Mouse (Mus musculus): ENCODE results near the gene Ptges. TPM values are rescaled to one million over a fixed set of nuclear protein-coding genes. Genes with fewer than 3 reads are reported as not detected.

Gene Ptges
- total RNA-seq, 2 experiments from 2014 or later: 4.9 to 6.9 TPM

GRCm38 (mm10) chr2:30862081-30862480 lies 67.6 kb downstream of the Ptges start:
- DNase-seq: no peak

GRCm38 (mm10) chr2:30859782-30860181 lies 69.9 kb downstream of the Ptges start:
- intact Hi-C loops (cut with DNase I): no loop called here

More at GRCm38 (mm10) chr2:30862081-30862480, 67.6 kb downstream of the Ptges start:
- intact Hi-C loops (cut with DNase I): no loop called here

GRCm38 (mm10) chr2:30857076-30857475 lies 72.6 kb downstream of the Ptges start:
- no peak for DNase-seq
- intact Hi-C loops (cut with DNase I): no loop called here

More at GRCm38 (mm10) chr2:30859782-30860181, 69.9 kb downstream of the Ptges start:
- no peak for DNase-seq

- no peak for DNase-seq
- intact Hi-C loops (cut with DNase I): no loop called here
Measured at GRCm38 (mm10) chr2:30852771-30853313, 76.8 kb downstream of the Ptges start.

GRCm38 (mm10) chr2:30850581-30850980 lies 79.1 kb downstream of the Ptges start:
- intact Hi-C loops (cut with DNase I): no loop called here
- DNase-seq: no peak

- DNase-seq: no peak
- intact Hi-C loops (cut with DNase I): no loop called here
Measured at GRCm38 (mm10) chr2:30848184-30848583, 81.5 kb downstream of the Ptges start.

- no peak for DNase-seq
- intact Hi-C loops (cut with DNase I): no loop called here
Measured at GRCm38 (mm10) chr2:30846723-30847122, 82.9 kb downstream of the Ptges start.

GRCm38 (mm10) chr2:30846236-30846635 lies 83.4 kb downstream of the Ptges start:
- intact Hi-C loops (cut with DNase I): no loop called here
- DNase-seq: no peak

GRCm38 (mm10) chr2:30845152-30846070 lies 84.3 kb downstream of the Ptges start:
- intact Hi-C loops (cut with DNase I): no loop called here

GRCm38 (mm10) chr2:30842615-30843014 lies 87.0 kb downstream of the Ptges start:
- no peak for DNase-seq
- intact Hi-C loops (cut with DNase I): no loop called here

More at GRCm38 (mm10) chr2:30845152-30846070, 84.3 kb downstream of the Ptges start:
- no peak for DNase-seq

Other genes with a start within 250 kb of the Ptges start
- 1 to 10 TPM; 2.1 to 2.5 TPM for gene 1700001O22Rik, start 126.2 kb downstream of the Ptges start, total RNA-seq (2021)
- 10 to 100 TPM; 55.6 to 58.9 TPM for gene Ntmt1, start 122.0 kb downstream of the Ptges start, total RNA-seq (2021)
- gene Asb6, start 99.5 kb downstream of the Ptges start, total RNA-seq (2021): 10 to 100 TPM; 29.2 to 33.2 TPM
- 1 to 10 TPM; 2.5 to 3.7 TPM for gene Prrx2, start 94.9 kb downstream of the Ptges start, total RNA-seq (2021)
- gene Tor1b, start 23.1 kb upstream of the Ptges start, total RNA-seq (2021): 10 to 100 TPM; 28.5 to 28.9 TPM
- gene Tor1a, start 38.1 kb upstream of the Ptges start, total RNA-seq (2021): 10 to 100 TPM; 44.7 to 48.7 TPM
- 10 to 100 TPM; 52.1 to 55.8 TPM for gene BC005624, start 52.3 kb upstream of the Ptges start, total RNA-seq (2021)
- gene Usp20, start 52.4 kb upstream of the Ptges start, total RNA-seq (2021): 10 to 100 TPM; 54.7 to 61.3 TPM
- 10 to 100 TPM; 75.3 to 77.3 TPM for gene Fnbp1, start 212.1 kb upstream of the Ptges start, total RNA-seq (2021)
- gene Gpr107, start 222.5 kb upstream of the Ptges start, total RNA-seq (2021): 10 to 100 TPM; 59.0 to 59.8 TPM